Mouse (Mus musculus) ES-E14 (cell line): Measurements from ENCODE around the gene Rpl23a. TPM values are rescaled to one million over a fixed set of nuclear protein-coding genes. Genes with fewer than 3 reads are reported as not detected.

Experiments used
- DNase-seq: peaks from one replicate; pipeline ENCODE4 v3.0.0-alpha.2; 2013; ENCODE audit warnings: low read depth, low spot score
- H3K27ac ChIP-seq: 2 replicates; pipeline ENCODE4 v1.5.1; 2012; ENCODE audit warnings: low read depth, mild to moderate bottlenecking, low read length, moderate library complexity, mixed read lengths; ENCODE audit not compliant: poor library complexity, insufficient read depth, severe bottlenecking
- H3K36me3 ChIP-seq: 2 replicates; pipeline ENCODE4 v1.6.1; 2012; ENCODE audit warnings: mild to moderate bottlenecking, low read length, moderate library complexity, mixed read lengths; ENCODE audit not compliant: control insufficient read depth, poor library complexity, insufficient read depth, severe bottlenecking
- H3K4me1 ChIP-seq, 2 experiments: fragments of 150-350 bp in 1 of 2; sonication (generic) in 1 of 2; 2 replicates each; pipeline ENCODE4 v1.6.1; 2012; ENCODE audit warnings: low read length in 2 of 2, mild to moderate bottlenecking in 1 of 2, mixed read lengths in 1 of 2; ENCODE audit not compliant: control insufficient read depth in 2 of 2, insufficient read depth in 2 of 2, poor library complexity in 1 of 2
- H3K4me3 ChIP-seq, 2 experiments: fragments of 150-350 bp in 1 of 2; sonication (generic) in 1 of 2; 2 replicates each; pipeline ENCODE4 v1.5.1; 2012; ENCODE audit warnings: low read length in 2 of 2, low read depth in 1 of 2, mild to moderate bottlenecking in 1 of 2, mixed read lengths in 1 of 2; ENCODE audit not compliant: insufficient read depth in 1 of 2, poor library complexity in 1 of 2, severe bottlenecking in 1 of 2
- H3K9ac ChIP-seq: 2 replicates; pipeline ENCODE4 v1.6.1; 2012; ENCODE audit warnings: low read depth, mild to moderate bottlenecking, low read length, mixed read lengths; ENCODE audit not compliant: poor library complexity, insufficient read depth, severe bottlenecking
- H3K9me3 ChIP-seq: fragments of 150-350 bp; sonication (generic); 2 replicates; pipeline ENCODE4 v1.6.1; 2012; ENCODE audit warnings: low read depth, mild to moderate bottlenecking, low read length; ENCODE audit not compliant: control insufficient read depth, insufficient read depth
- CHD2 ChIP-seq: IDR thresholded peaks from 2 replicates; pipeline ENCODE4 v1.6.1; 2014; ENCODE audit warnings: mild to moderate bottlenecking, low read depth, low read length, inconsistent platforms
- HCFC1 ChIP-seq: IDR thresholded peaks from 2 replicates; pipeline ENCODE4 v1.6.1; 2012; ENCODE audit warnings: low read length, inconsistent platforms, borderline replicate concordance; ENCODE audit not compliant: insufficient read depth
- MAFK ChIP-seq: IDR thresholded peaks from 2 replicates; pipeline ENCODE4 v1.6.1; 2014; ENCODE audit warnings: mild to moderate bottlenecking, low read depth, low read length, inconsistent platforms; ENCODE audit not compliant: insufficient read depth
- ZC3H11A ChIP-seq: IDR thresholded peaks from 2 replicates; pipeline ENCODE4 v1.6.1; 2012; ENCODE audit warnings: low read depth, mild to moderate bottlenecking, inconsistent platforms, low read length, borderline replicate concordance
- ZNF384 ChIP-seq: IDR thresholded peaks from 2 replicates; pipeline ENCODE4 v1.6.1; 2012; ENCODE audit warnings: low read depth, low read length, inconsistent platforms
- in situ Hi-C, 2 experiments: fragments of 600-800 bp; cut with MboI; formaldehyde crosslinking; loops; one replicate each; pipeline ENCODE4 v1.15.1; 2025; ENCODE audit warnings: low sequenced_read_pairs in 2 of 2, inconsistent platforms in 1 of 2; ENCODE audit not compliant: unreplicated experiment in 2 of 2
- total RNA-seq: library from RNA; depleted of rRNA; stranded (reverse); fragments of 300-350 nt; gene quantifications from 2 replicates; pipeline ENCODE4 v1.2.3, GENCODE M21; 2012

The Rpl23a gene
- total RNA-seq, 1 experiment: 2,664 TPM

DNA sequence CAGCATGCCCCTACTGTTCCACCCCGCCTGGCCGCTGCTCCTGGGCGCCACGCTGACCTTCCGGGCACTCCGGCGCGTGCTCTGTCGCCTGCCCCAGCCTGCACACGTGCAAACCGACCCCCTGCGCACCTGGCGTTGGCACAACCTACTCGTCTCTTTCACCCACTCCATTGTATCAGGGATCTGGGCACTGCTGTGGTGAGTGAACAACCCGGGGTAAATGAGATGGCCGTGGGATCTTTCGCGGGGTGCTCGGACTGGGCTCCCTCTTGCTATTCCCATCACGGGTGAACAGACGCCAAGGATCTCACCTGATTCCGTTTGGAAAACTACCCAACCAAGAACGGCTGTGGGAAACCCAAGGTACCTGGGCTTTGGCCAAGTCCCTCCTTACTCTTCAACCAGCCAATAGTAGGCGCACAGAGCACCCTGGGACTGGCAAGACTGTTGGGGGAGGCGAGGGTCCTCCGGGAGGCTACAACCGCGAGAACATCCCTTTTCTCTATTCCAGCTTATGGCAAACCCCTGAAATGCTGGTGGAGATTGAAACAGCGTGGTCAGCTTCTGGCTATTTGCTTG is 4.4 kb downstream of the Rpl23a start:
- H3K9ac ChIP-seq: peak overlapping the region; percentile 99
- H3K9me3 ChIP-seq: no peaks in the 10 kb centered on the region
- H3K4me3 ChIP-seq: peak overlapping the region; percentile 88 to 90
- TF ChIP-seq HCFC1: peak; percentile 48; the same call in 1 of the 2 replicates
- no peak for TF ChIP-seq MAFK
- no peak for TF ChIP-seq ZC3H11A
- TF ChIP-seq CHD2: peak; percentile 81
- no peak for TF ChIP-seq ZNF384
- no peak for DNase-seq
- H3K27ac ChIP-seq: peak overlapping the region; percentile 99
- in situ Hi-C loops: no loop called here
- no peaks in the 10 kb centered on the region; a peak in 1 of 4 replicates for H3K4me1 ChIP-seq
- peaks cover 34% of the 10 kb centered on the region for H3K36me3 ChIP-seq

DNA sequence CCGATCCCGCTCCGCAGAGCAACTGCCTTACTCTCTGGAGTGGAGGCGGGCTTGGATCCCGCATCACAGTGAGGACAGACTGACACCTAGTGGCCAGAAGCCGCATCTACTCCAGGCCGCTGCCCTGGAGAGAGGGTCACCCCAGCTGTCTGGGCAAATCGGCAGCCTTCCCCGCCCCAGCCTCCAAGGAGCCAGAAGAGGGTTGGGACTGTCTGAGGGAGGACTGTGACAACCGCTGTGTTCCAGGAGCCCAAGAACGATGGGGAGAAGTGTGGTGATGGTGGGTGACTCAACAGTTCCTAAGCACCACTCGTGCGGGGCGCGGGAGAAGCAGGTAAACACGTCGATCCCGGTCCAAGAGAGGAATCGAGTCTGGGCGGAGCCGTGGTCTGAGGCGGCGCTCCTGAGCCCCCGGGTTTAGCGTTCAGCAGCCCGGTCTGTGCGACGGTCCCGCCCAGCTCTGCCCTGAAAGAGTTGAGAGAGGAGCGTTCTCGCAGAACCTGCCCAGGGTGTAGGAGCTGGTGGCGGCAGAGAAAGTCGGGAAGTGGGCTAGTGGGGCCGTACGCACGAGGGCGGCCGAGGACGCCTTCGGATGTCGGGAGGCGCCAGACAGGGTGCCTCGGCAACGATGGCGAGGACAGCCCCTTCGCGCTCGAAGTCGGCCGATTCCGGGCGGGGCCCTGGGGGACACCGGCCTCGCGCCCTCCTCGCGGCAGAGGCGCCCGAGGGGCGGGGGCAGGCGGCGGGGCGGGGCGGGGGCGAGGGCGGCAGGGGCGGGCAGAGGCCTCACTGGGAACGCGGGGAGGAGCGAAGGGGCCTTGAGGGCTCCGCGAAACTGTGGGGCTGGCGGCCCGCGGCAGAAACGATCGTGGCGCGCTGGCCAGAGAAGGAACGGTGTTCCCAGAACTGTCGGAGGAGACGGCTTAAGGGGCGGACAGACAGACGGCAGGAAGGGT is 5.2 kb downstream of the Rpl23a start:
- Histone ChIP-seq H3K4me1 (no peaks in the 10 kb centered on the region; a peak in 1 of 4 replicates), H3K9me3 (no peaks in the 10 kb centered on the region), H3K36me3 (peaks cover 34% of the 10 kb centered on the region), H3K4me3 (peak overlapping the region; percentile 88 to 90), H3K9ac (peak overlapping the region; percentile 99), H3K27ac (peak overlapping the region; percentile 99)
- in situ Hi-C loops: no loop called here
- DNase-seq: peak; percentile 96
- TF ChIP-seq MAFK (no peak; the same call in 1 of the 2 replicates), ZC3H11A (peak; percentile 50; the same call in 1 of the 2 replicates), CHD2 (no peak), ZNF384 (0 out of 2 replicates have a peak, but pooled peaks have one; percentile 23), HCFC1 (peak; percentile 62; the same call in 1 of the 2 replicates)

DNA sequence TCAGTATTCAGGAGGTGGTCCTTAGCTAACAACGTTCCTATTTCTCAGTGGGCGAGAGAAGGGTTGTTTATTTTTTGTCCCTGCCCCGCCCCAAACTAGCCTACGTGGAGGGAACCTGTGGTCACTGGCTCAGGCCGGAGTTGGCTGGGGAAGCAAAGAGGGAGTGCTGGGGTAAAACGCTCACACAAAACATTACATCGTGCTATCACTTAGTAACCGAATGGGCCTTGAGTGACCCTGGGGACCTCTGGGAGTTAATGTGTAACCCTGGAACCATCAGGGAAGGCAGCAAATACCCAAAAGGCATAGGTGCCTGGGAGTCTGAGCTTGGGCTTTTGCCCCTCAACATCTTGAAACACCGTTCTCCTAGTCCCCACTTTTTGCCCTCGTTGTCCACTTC is 5.9 kb downstream of the Rpl23a start:
- H3K9ac ChIP-seq: peak overlapping the region; percentile 77
- peaks cover 0 to 4% of the 10 kb centered on the region in 2 experiments; a peak in 1 of 4 replicates for H3K4me1 ChIP-seq
- TF ChIP-seq ZC3H11A (no peak), MAFK (no peak), CHD2 (no peak), HCFC1 (no peak), ZNF384 (no peak)
- H3K9me3 ChIP-seq: no peaks in the 10 kb centered on the region
- peak overlapping the region; percentile 17; the same call in 1 of the 2 replicates for H3K27ac ChIP-seq
- H3K4me3 ChIP-seq: peak overlapping the region; percentile 88 to 90
- in situ Hi-C loops: no loop called here
- H3K36me3 ChIP-seq: peaks cover 29% of the 10 kb centered on the region
- no peak for DNase-seq

DNA sequence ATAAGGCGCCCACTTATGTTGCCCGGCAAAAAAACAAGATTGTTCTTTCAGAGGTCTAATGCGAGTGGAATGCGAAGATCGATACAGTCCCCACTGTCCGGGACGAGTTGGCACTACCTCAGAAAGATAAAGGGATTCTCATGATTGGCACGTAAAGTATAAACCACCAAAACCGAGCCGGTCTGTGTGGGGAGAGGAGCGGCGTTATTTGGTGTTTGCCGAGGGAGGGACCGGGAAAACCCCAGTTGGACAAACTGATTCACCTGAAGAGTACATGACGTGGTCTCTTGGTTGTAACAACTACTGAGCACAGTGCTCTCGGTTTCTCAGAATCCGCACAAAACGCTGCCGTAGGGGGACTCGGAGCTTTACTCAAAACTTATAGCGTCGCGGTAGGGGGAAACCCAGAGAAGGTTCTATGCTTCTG is 6.5 kb downstream of the Rpl23a start:
- peaks cover 0 to 7% of the 10 kb centered on the region in 2 experiments; a peak in 1 of 4 replicates for H3K4me1 ChIP-seq
- in situ Hi-C loops: no loop called here
- H3K4me3 ChIP-seq: peak overlapping the region; percentile 88 to 90
- DNase-seq: no peak
- peaks cover 23% of the 10 kb centered on the region for H3K36me3 ChIP-seq
- TF ChIP-seq CHD2: no peak
- no peak for TF ChIP-seq ZC3H11A
- TF ChIP-seq HCFC1: no peak
- no peak for TF ChIP-seq ZNF384
- no peak for TF ChIP-seq MAFK
- peak overlapping the region; percentile 77 for H3K9ac ChIP-seq
- H3K27ac ChIP-seq: no peak overlapping the region
- no peaks in the 10 kb centered on the region for H3K9me3 ChIP-seq
